Mouse (Mus musculus) heart, adult 9 months (tissue): ENCODE data around the gene Zfp967.
"Not testable (repeated sequence)": the region's sequence is repeated elsewhere in the genome, so short reads cannot be mapped to it uniquely, and the experiment has no call there.

Experiments
- DNase-seq, 2 experiments: peaks; one replicate each; pipeline ENCODE4 v3.0.0; 2022; ENCODE audit warnings: low spot score in 2 of 2

Gene Zfp967

DNA sequence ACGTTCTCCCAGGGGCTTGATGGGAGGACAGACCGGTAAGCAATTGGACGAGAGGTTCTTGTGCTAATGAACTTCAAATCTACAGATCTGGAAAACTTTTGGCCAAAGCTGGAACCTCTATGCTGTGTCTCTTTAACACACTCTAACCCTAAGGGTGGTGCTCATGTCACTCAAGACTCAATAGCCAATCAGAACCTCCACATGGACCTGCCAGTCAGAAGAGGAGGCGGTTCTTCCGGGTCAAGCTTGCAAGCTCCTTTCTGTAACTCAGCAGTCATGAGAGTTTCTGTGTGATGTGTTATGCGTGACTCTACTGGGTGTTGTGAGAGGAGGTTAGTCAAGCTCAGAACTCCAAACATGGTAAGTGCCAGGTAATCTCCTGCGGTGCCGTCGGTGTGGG, at the start of gene Zfp967:
TSS of gene Zfp967 (plus strand) at position 301 of the 400 bp plus-strand sequence.
- not testable (repeated sequence) for DNase-seq

DNA sequence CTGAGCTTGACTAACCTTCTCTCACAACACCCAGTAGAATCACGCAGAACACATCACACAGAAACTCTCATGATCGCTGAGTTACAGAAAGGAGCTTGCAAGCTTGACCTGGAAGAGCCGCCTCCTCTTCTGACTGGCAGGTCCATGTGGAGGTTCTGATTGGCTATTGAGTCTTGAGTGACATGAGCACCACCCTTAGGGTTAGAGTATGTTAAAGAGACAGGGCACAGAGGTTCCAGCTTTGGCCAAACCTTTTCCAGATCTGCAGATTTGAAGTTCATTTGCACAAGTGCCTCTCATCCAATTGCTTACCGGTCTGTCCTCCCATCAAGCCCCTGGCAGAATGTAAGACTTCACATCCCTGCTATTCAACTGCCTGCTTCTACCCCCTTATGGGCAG, 34.2 kb upstream of the Zfp967 start, which contains the start of gene Gm14434:
TSS of gene Gm14434 (minus strand) at position 101 of the 400 bp plus-strand sequence.
- DNase-seq: not testable (repeated sequence)
